Mouse (Mus musculus) cerebellum, adult 11 months (tissue): ENCODE results near the gene Pla2g2d.
A peak's percentile ranks its signal among the peaks of the same experiment; 100 is the strongest.

Experiments used
- DNase-seq: peaks from one replicate; pipeline ENCODE4 v3.0.0; 2022

Pla2g2d gene

GRCm38 (mm10) chr4:138775435-138775834 is at the start of gene Pla2g2d:
TSS of gene Pla2g2d (plus strand) at chr4:138775735.
- no peak for DNase-seq

- no peak for DNase-seq
Measured at GRCm38 (mm10) chr4:138725751-138726150, 49.8 kb upstream of the Pla2g2d start.

- DNase-seq = no peak
Measured at GRCm38 (mm10) chr4:138729018-138729703, 46.4 kb upstream of the Pla2g2d start.

DNA sequence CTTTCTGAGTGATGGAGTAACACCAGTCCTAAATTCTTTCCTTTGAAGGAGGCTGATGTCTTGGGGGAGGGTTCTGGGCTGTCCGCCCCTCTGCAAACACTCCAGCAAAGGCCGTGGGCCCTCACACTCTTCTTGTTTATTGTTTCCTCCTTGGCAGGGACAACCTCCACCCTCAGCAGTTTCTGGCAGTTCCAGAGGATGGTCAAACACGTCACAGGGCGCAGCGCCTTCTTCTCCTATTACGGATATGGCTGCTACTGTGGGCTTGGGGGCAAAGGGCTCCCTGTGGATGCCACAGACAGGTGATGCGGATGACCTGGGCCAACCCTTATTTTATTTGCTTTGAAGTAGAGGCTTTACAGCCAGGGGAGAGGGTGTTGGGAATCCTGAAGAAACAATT is 41.4 kb upstream of the Pla2g2d start:
- no peak for DNase-seq

DNA sequence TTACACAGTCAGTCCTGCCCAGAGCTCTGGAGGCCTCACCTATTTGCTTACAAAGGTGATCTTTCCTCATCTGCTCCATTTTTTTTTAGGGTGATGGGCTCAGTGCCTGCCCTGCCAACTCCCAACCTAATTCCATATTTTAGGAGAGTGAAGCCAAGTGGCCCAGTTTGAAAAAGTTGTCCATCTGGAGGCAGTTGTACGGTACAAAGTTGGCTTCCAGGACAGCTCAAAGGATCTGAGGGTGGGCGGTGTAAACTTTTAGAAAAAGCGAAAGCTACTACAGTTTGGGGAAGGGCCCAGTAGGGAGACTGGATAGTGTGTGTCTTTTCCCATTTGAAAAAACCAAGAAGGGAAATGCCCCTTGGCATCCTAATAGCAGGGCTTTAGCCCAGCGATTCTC is 40.7 kb upstream of the Pla2g2d start:
- DNase-seq = no peak

DNA sequence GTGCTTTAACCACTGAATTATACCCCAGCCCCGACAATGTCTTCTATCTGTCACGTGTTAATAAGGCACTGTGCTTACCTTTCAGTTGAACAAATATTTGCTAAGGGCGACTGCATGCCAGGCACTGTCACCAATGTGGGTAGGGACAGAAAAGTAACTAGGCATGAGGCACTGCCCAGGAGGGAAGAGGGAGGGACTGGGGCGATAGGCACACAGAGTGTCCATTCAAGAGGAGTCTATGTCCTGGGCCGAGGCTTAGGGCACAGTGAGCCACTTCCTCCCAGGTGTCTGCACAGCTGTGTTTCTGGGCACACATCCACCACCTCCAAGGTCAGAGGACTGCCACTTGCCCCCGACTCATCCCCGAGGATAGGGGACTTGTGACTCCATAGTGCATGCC is 38.5 kb upstream of the Pla2g2d start, which contains the start of gene Ubxn10:
Gene Ubxn10, minus strand, starts transcription at position 137 of the 400 bp plus-strand sequence.
- no peak for DNase-seq

DNA sequence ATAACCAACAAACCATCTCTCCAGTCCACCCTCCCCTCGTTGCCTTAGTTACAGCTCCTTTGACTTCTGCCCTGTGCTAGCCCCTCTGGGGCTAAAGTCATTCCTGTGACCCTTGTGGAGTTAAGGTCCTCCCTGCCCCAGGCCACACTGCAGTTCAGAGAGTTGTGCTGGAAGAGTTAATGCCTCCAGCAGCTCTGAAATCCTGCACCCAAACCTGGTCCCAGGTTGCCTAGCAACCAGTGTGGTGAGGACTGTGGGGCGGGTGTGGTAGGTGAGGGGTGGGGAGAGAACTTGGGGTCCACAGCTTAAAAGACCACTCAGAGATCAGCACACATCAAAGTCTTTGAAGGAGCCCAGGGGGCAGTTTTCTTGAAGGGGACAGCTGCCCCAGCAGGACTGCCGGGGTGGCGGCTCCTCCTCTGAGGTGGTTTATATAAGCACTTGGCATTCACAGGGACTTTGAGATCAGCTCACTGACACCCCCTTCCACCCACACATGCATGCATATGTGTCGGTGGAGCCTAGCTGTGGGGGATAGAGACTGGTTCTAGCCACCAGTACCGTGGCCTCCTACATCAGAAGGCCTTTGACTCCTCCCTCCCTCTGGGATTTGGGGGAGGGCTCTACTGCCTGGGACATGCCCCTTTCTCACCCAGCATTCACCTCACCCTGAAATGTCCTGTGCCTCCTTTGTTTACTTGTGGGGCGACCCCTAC is 36.2 kb upstream of the Pla2g2d start:
- DNase-seq = no peak

DNA sequence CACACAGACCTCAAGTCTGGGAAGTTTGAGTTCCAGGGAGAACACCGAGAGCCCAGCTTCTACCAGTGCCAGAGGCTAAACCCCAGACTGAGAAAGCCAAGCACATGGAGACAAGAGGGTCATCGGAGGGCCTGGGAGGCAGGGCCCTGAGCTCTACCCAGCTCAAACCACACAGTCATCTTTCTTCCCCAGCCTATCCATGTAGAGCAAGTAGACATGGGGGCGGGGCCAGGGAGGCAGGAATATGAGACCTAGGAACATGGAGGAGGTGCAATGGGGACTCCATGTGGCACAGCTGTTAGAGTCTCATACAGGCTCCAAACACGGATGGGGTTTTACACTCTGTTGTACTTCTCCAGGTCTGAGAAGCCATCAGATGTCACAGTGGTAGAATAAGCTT is 29.7 kb upstream of the Pla2g2d start:
- DNase-seq = no peak

DNA sequence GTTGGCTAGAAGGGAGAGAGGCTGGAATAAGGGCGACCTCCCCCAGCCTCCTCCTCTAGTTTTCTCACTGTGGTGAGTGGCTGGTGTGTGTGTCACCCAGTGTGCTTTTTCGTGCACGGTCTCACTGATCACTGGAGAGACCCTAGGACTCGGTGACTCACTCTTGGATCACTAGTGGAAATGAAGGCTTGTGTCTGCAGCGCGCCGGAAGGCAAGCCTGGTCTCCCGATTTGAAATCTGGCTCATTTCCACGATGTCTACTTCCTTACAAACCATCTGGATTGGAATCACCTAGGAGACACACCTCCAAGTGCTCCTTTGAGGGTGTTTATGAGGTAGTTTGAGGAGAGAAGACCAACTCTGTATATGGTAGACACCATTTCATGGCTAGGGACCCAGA is 28.7 kb upstream of the Pla2g2d start:
- no peak for DNase-seq

DNA sequence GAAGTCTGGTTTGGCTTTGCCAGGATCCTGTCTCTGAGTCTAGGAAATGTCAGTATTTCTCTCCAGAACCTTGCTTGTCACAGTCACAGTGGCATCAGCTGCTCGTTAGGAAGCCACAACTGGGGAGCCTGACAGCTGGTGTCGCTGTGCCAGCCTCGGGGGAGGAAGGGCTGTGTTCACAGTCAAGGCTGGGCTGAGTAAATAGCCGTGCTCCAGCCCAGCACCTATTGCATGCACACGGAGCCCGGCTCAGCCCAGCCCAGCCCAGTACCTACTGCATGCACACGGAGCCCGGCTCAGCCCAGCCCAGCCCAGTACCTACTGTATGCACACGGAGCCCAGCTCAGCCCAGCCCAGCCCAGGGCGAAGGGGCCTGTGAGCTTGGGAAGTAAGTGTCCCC is 27.7 kb upstream of the Pla2g2d start:
- DNase-seq = no peak

DNA sequence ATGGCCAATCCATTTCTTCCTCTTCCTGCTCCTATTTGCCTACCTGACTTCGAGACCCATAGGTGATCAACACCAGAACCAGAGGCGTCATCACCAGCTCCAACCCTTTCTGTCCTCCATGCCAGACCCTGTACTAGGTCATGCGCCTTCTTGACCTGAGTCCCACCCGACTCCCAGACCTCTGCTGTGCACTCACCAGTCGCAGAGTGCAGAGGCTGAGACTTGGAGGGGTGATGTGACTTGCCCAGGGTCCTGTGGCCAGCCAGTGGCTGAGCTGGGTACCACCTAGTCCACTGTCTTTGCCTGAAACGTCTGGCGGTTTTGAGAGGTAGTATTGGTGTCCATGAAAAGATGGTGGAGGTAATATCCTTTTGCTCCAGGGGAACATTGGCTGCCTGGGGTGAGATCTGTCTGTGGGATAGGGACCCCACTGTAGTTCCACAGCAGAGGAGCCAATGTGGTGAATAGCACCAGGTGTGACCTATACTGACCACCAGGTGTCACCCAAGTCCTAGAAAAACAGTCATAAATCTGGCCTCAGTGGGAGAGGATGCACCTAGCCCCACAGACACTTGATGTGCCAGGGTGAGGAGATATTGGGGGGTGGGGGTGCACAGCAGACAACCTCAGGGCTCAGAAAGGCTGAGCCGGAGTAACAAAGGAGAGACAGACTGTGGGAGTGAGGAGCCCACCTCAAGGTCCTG is 27.0 kb upstream of the Pla2g2d start:
- DNase-seq = peak; percentile 40

DNA sequence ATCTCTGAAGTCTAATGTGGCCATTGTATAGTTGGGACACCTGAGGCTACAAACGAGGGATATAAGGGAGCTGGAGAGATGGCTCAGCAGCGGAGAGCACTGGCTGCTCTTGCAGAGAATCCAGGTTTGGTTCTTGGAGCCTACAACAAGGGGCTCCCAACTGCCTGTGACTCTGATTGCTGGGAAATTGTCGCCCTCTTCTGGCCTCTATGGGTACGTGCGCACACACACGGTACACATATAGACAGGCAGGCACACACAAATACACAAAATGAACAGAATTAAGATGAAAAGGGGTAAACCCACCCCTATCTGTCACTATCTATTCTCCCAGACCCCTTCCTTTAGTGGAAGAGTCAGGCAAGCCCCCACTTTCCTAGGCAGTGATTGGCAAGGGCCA is 22.9 kb upstream of the Pla2g2d start:
- no peak for DNase-seq

DNA sequence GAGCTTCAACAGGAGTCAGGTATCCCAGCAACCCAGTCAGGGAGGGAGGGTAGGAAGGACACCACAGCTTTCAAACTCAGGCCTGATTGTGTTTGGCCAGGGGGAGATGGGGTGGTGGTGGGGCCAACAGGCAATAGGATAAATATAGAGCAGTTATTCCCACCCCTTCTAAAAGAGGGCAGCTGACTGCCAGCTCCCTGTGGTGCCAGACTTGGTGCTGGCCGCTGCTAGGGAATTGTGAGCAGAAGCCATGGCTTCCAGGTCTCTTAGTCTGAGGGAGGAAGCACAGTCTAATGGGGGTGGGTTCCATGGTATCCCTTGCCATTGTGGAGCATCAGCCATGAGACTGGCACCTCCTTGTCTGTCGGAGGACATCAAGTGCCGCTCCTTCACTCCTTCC is 21.9 kb upstream of the Pla2g2d start:
- DNase-seq = no peak

DNA sequence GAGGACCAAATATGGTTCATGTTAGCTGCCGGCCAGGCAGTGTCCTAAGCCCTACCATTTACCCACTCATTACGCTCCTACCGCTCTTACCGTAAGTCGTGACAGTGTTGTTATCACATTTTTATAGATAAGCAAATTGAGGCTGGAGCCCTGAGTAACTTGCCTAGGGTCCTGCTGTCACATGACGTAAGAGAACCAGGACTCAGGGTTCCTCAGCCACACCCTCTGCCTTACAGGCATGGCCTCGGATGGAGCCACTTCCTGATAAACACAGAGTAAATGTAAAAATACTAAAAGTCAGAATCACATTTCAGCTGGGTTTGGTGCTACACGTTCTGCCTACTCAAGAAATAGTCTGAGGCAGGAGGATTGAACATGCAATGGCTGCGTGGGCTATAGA is 21.1 kb upstream of the Pla2g2d start:
- no peak for DNase-seq

DNA sequence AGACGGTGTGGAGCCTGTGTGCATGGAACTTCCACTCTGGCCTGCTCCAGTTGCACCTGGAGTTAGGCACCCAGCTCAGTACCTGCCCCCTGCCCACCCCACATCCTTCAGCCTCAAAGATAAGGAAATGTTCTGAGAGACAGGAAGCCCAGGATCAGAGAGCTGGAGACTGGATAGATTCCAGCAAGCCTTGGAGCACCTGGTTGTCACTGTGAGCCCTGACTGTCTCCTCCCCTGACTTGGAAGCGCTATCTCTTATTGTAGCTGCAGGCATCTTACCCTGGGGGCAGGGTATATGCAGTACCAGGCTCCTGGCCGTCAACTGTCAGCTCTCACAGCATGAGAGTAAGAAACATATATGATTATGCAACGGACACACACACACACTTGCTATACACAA is 20.1 kb upstream of the Pla2g2d start:
- no peak for DNase-seq

- DNase-seq = no peak
Measured at GRCm38 (mm10) chr4:138755983-138756382, 19.6 kb upstream of the Pla2g2d start.

GRCm38 (mm10) chr4:138757416-138757815 is 18.1 kb upstream of the Pla2g2d start, which contains the start of gene Pla2g2f:
TSS of gene Pla2g2f (minus strand) at chr4:138757626.
- DNase-seq = no peak

DNA sequence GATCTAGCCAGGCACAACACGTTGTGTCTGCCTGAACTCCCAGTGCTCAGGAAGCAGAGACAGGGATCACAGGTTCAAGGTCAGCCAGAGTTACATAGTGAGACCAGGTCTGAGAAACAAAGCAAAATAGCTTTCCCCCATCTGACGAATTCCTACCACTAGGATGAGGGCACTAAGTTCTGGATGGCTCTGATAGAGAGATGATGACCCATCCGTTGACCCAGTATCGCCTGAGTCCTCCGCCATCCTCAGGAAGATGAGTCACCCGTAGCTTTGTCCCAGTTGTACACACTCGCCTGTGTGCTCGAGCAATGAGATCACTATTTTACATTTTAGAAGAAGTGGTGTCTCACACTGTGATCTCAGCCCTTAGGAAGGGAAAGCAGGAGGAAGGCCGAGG is 13.3 kb upstream of the Pla2g2d start:
- DNase-seq = no peak

GRCm38 (mm10) chr4:138771970-138772369 is 3.6 kb upstream of the Pla2g2d start:
- DNase-seq = no peak

GRCm38 (mm10) chr4:138772386-138772785 is 3.1 kb upstream of the Pla2g2d start:
- DNase-seq = no peak

DNA sequence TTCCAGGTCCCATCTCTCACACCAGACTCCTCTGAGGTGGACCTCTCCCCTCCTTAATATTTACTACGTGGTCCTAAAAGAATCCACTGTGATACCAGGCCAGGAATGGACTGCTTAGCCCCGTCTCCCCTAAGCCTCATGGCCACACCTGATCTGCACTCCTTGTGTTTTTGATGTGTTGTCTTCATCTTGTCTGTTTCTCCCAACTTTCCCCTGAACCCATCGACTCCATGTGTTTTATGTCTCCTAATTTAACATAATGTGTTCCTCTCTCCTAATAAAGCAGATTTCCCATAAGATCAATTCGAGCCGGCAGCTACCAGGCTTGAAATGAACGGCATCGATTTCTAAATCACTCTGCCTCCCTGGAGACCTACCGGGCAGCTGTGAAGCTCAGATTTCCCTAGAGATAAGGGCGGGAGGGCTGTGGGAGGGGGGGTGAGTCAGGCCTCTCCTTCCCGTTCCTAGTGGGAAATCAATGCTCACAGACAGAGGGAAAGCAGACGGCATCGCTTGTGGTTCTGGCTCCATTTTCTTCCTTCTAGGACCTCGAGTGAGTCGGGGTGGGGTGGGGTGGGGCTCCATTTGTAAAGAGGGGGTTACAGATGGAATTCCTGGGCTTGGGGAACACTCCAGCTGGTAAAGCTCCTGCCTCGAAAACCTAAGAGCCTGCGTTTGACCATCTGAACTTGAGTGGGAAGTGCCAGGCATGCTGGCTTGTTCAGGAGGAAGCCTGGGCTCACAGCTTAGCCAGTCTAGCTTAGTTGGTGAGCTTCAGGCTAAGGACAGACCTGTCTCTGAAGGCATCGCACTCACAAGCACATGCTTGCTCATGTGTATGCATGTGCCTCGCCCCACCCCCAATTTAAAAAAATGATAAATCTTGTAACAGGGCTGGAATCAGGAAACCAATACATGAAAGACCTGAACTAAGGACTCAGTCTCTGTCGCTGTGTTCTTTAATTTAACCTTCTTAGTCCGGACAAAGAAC is 2.2 kb downstream of the Pla2g2d start:
- no peak for DNase-seq

GRCm38 (mm10) chr4:138780300-138780699 is 4.8 kb downstream of the Pla2g2d start:
- DNase-seq = no peak

- no peak for DNase-seq
Measured at GRCm38 (mm10) chr4:138782098-138782497, 6.6 kb downstream of the Pla2g2d start.
